Mouse (Mus musculus) forebrain, embryonic 16.5 days (tissue): ENCODE results near the gene Btnl9. TPM values are rescaled to one million over a fixed set of nuclear protein-coding genes. Genes with fewer than 3 reads are reported as not detected.
A peak's percentile ranks its signal among the peaks of the same experiment; 100 is the strongest.

ENCODE experiments used
- ATAC-seq: fragments of 200-750 bp; cut with Nextera tagmentation; 2 replicates; pipeline ENCODE4 v1.8.0; 2017; ENCODE audit warnings: mild to moderate bottlenecking, moderate library complexity
- H3K27ac ChIP-seq: fragments of 300-500 bp; sonication (generic); 2 replicates; pipeline ENCODE4 v1.5.1; 2014; ENCODE audit warnings: low read length, control low read depth
- H3K27me3 ChIP-seq: fragments of 300-500 bp; sonication (generic); replicated peaks from 2 replicates; pipeline ENCODE4 v1.6.1; 2014; ENCODE audit warnings: low read length; ENCODE audit not compliant: control insufficient read depth, insufficient read depth
- H3K36me3 ChIP-seq: fragments of 300-500 bp; sonication (generic); 2 replicates; pipeline ENCODE4 v1.6.1; 2014; ENCODE audit not compliant: control insufficient read depth, insufficient read depth
- H3K4me1 ChIP-seq: fragments of 300-500 bp; sonication (generic); replicated peaks from 2 replicates; pipeline ENCODE4 v1.6.1; 2014; ENCODE audit warnings: low read length; ENCODE audit not compliant: control insufficient read depth, insufficient read depth
- H3K4me2 ChIP-seq: fragments of 300-500 bp; sonication (generic); 2 replicates; pipeline ENCODE4 v1.6.1; 2014; ENCODE audit warnings: mild to moderate bottlenecking, low read length, control low read depth
- H3K4me3 ChIP-seq: fragments of 300-500 bp; sonication (generic); replicated peaks from 2 replicates; pipeline ENCODE4 v1.5.1; 2014; ENCODE audit warnings: mild to moderate bottlenecking, low read length, control low read depth
- H3K9ac ChIP-seq: fragments of 300-500 bp; sonication (generic); replicated peaks from 2 replicates; pipeline ENCODE4 v1.6.1; 2014; ENCODE audit warnings: low read depth, low read length, control low read depth
- H3K9me3 ChIP-seq: fragments of 300-500 bp; sonication (generic); 2 replicates; pipeline ENCODE4 v1.6.1; 2016; ENCODE audit warnings: low read length; ENCODE audit not compliant: control insufficient read depth
- WGBS: fragments of 180-500 bp; shearing (Covaris S2); extraction: QIAGEN DNeasy Blood & Tissue Kit; methylation state at CpG from one replicate; pipeline ENCODE4 v1.1.7; 2014; 5-methylcytosine and 5-hydroxymethylcytosine counted together
- polyA plus RNA-seq: library from polyadenylated mRNA; unstranded; fragments of >200 nt; fragmentation: Nextera tagmentation; extraction: Ambion mirVana; gene quantifications from 2 replicates; pipeline ENCODE4 v1.2.1, GENCODE M21; 2015

Btnl9 gene
- not detected in 2 replicates for polyA plus RNA-seq

DNA sequence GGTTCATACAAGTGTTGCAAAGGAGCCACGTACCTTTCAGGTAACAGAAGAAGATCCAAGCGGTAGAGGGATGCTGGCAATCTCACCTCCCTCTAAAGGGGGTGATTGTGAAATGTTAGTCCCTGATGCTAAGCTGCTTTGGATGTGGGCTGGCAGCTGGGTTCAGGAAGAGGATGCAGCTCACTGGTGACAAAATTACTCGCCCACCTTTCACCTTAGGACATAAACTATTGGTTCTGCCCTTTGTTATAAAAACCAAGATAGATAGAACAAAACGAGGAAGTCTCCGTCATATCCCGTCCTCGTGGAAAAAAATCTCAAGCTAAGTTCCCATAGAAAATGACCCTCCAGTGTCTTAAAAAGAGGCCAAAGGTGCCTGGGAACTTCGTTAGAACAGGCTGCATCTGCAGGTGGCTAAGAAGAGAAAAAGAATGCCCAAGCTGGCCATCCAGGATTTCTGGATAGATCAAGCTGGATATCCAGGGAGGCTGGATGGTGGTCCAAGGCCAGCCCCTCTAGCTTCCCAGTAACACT, at the start of gene Btnl9:
TSS of gene Btnl9 (minus strand) at position 205 of the 534 bp plus-strand sequence.
- ATAC-seq = no peak

GRCm38 (mm10) chr11:49235459-49236207, 48.7 kb upstream of the Btnl9 start:
- 64% methylated on average over 3 of the region's 3 CpGs for WGBS
- Histone ChIP-seq H3K4me3 (no peak overlapping the region), H3K4me1 (no peaks in the 10 kb centered on the region), H3K27me3 (no peaks in the 10 kb centered on the region), H3K27ac (no peak overlapping the region), H3K4me2 (no peak overlapping the region), H3K36me3 (no peaks in the 10 kb centered on the region), H3K9me3 (no peaks in the 10 kb centered on the region), H3K9ac (no peak overlapping the region)
- ATAC-seq = no peak

More for the DNA sequence above, at the start of gene Btnl9:
- Histone ChIP-seq H3K36me3 (no peaks in the 10 kb centered on the region), H3K27ac (no peak within 1 kb of the TSS), H3K4me3 (no peak within 1 kb of the TSS), H3K9me3 (no peaks in the 10 kb centered on the region), H3K4me1 (no peaks in the 10 kb centered on the region), H3K27me3 (0 out of 2 replicates have a peak, but pooled peaks cover 2% of the 10 kb centered on the region), H3K4me2 (no peak within 1 kb of the TSS), H3K9ac (no peak within 1 kb of the TSS)
- 81% methylated on average over 8 of the region's 8 CpGs for WGBS

GRCm38 (mm10) chr11:49232781-49233180, 45.8 kb upstream of the Btnl9 start:
- Histone ChIP-seq H3K36me3 (no peaks in the 10 kb centered on the region), H3K27ac (no peak overlapping the region), H3K9me3 (no peaks in the 10 kb centered on the region), H3K4me1 (no peaks in the 10 kb centered on the region), H3K9ac (no peak overlapping the region), H3K4me3 (no peak overlapping the region), H3K27me3 (no peaks in the 10 kb centered on the region), H3K4me2 (no peak overlapping the region)
- ATAC-seq = no peak
- 62% methylated on average over 3 of the region's 3 CpGs for WGBS

GRCm38 (mm10) chr11:49224455-49224854, 37.5 kb upstream of the Btnl9 start:
- H3K27ac ChIP-seq = no peak overlapping the region
- H3K9ac ChIP-seq = no peak overlapping the region
- no peak overlapping the region for H3K4me2 ChIP-seq
- no peak overlapping the region for H3K4me3 ChIP-seq
- ATAC-seq = no peak
- H3K9me3 ChIP-seq = no peaks in the 10 kb centered on the region
- no peaks in the 10 kb centered on the region for H3K4me1 ChIP-seq
- no peaks in the 10 kb centered on the region for H3K27me3 ChIP-seq
- no peaks in the 10 kb centered on the region for H3K36me3 ChIP-seq
- 75% methylated on average over 1 of the region's 1 CpGs for WGBS

DNA sequence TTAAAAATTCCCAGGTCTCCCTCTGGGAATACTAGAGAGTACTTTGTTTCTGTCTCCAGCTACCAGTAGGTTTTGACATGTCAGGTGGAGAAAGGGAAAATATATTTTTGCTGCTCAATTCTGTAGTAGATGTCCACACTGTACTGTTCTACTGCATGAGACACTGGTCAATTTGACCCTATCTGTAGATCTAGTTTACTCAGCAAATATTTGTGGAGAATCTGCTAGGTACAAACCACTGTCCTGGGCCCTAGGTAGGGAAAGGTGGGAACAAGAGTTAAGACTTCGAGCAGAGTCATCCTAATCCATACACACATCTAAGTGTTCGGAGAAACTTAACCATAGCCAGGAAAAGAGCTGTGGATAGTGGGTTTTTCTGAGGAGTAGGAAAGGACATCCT, 32.3 kb upstream of the Btnl9 start:
- no peak for ATAC-seq
- no peaks in the 10 kb centered on the region for H3K27me3 ChIP-seq
- 92% methylated on average over 2 of the region's 2 CpGs for WGBS
- H3K4me2 ChIP-seq = no peak overlapping the region
- no peak overlapping the region for H3K27ac ChIP-seq
- H3K9ac ChIP-seq = no peak overlapping the region
- H3K4me3 ChIP-seq = no peak overlapping the region
- H3K36me3 ChIP-seq = peaks cover 30% of the 10 kb centered on the region
- no peaks in the 10 kb centered on the region for H3K9me3 ChIP-seq
- no peaks in the 10 kb centered on the region for H3K4me1 ChIP-seq

DNA sequence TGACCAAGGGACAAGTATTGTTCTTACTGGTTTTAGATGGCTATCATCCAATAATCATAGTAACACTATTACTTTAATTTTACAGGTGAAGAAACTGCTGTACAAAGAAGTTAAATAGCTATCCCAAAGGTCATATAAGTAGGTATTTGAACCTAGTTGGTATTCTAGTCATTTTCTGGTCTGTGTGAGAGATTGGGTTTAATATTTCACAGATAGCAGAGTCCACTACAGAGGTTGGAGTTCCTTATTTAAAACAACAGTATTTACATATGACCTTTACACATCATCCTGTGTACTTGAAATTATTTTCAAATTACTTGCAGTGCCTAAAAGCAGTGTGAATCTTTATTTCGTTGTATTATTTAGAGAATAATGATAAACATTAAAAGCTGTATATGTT, 26.5 kb upstream of the Btnl9 start:
- 94% methylated on average over 1 of the region's 1 CpGs for WGBS
- no peaks in the 10 kb centered on the region for H3K9me3 ChIP-seq
- H3K4me2 ChIP-seq = no peak overlapping the region
- H3K36me3 ChIP-seq = peaks cover 37% of the 10 kb centered on the region
- no peak overlapping the region for H3K9ac ChIP-seq
- 0 out of 2 replicates have a peak, but pooled peaks cover 3% of the 10 kb centered on the region for H3K4me1 ChIP-seq
- no peaks in the 10 kb centered on the region for H3K27me3 ChIP-seq
- H3K27ac ChIP-seq = no peak overlapping the region
- H3K4me3 ChIP-seq = no peak overlapping the region
- no peak for ATAC-seq

DNA sequence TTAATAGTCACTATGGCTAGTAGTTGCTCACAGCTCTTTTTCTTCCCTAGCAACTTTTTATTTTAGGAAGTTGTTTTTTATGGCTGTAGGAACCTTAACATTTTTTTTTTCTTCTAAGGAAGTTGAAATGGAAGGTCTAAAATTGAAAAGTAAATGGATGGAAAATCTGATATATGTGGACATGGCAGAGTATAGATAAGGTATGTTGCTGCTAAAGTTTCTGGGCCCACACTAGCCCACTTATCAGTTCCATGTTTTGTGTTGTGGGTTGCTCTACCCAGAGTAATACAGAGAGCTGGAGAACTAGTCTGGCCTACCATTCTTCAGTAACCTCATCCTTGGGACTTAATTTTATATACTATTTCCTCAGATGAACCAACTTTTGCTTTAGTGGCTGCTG, 25.6 kb upstream of the Btnl9 start:
- Histone ChIP-seq H3K4me1 (0 out of 2 replicates have a peak, but pooled peaks cover 5% of the 10 kb centered on the region), H3K36me3 (peaks cover 36% of the 10 kb centered on the region), H3K9ac (no peak overlapping the region), H3K27me3 (no peaks in the 10 kb centered on the region), H3K9me3 (no peaks in the 10 kb centered on the region), H3K27ac (no peak overlapping the region), H3K4me3 (no peak overlapping the region), H3K4me2 (no peak overlapping the region)
- ATAC-seq = no peak

DNA sequence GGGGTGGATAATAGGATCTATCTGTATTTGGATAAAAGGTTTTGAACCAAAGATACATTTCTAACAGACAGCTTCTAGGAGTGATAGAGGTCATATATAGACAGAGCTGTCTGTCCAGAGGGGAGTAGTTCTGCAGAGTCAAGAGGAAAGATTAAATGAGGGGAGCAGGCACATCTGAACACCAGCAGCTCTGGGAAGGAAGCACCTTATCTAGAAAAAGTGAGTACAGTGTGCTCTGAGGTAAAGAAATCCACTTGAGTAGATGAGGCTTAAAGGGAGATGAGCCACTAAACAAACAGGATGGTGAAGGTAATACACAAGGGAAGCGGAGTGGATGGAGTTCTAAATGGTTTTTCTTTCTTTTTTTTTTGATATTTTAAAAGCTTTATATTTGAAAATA, 20.5 kb upstream of the Btnl9 start:
- Histone ChIP-seq H3K36me3 (no peaks in the 10 kb centered on the region), H3K4me2 (no peak overlapping the region), H3K27me3 (no peaks in the 10 kb centered on the region), H3K27ac (no peak overlapping the region), H3K9me3 (no peaks in the 10 kb centered on the region), H3K9ac (no peak overlapping the region), H3K4me3 (no peak overlapping the region), H3K4me1 (peaks cover 19% of the 10 kb centered on the region)
- 100% methylated on average over 1 of the region's 1 CpGs for WGBS
- ATAC-seq = no peak

- Histone ChIP-seq H3K9me3 (no peaks in the 10 kb centered on the region), H3K27me3 (no peaks in the 10 kb centered on the region), H3K4me2 (peak overlapping the region; percentile 93; the same call in 1 of the 2 replicates), H3K9ac (no peak overlapping the region), H3K27ac (no peak overlapping the region), H3K4me1 (peaks cover 25% of the 10 kb centered on the region), H3K36me3 (no peaks in the 10 kb centered on the region), H3K4me3 (no peak overlapping the region)
- 89% methylated on average over 6 of the region's 6 CpGs for WGBS
- no peak for ATAC-seq
Measured at GRCm38 (mm10) chr11:49205080-49205590, 18.2 kb upstream of the Btnl9 start.
